Mouse (Mus musculus) kidney, postnatal 25 days (tissue): ENCODE measurements at regions not wholly inside any gene's neighbourhood (a gene's known extent, or its start where the extent isn't known, plus 50 kb on each side); places are given as distances from the start of the nearest gene placed in this dataset.
"Not testable (repeated sequence)": the region's sequence is repeated elsewhere in the genome, so short reads cannot be mapped to it uniquely, and the experiment has no call there.

Experiments
- DNase-seq, 2 experiments: peaks; one replicate each; pipeline ENCODE4 v3.0.0; 2021; ENCODE audit warnings: mixed read lengths in 2 of 2

DNA sequence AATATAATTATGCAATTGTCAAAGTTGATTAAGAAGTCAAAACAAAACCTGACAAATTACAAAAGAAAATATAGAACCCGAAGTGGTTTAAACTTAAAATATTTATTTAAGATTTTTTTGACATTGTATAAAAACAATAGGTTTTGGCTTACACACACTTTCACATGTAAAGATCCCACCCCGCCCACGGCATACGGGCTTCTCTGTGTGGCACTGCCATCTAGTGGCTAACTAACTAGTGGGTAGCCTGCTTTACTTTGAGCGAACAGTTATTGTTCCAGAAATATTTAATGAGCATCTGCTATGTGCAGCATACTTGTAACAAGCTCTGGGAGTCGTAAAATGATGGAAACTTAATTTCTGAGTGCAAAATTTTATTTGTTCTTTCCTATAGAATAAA lies 716.3 kb upstream of the Intu start:
- DNase-seq = peak; percentile 58 to 70

DNA sequence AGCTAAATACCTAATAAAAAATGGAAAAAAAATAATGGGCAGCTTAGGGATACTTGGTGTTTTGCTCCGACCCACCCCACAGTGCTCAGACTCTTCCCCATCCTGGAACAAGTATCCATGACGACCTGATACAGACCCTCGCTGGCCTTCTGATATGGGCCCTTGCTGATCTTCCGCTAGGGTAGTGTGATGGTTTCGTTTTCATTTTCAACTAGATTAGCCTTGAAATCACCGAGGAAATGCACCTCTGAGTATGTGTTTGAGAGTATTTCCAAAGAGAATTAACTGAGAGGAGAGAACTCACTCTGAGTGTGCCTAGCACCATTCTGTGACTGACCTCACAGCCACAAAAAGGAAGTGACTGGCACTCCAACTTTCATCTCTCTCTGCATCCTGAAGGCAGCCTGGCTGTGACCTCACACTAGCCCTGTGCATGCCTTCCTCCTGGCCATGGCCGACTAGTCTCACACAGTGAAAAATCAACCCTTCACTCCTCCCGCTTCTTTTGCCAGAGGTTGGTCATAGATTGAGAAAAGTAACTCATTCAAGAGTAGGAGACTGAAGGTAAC lies 700.5 kb upstream of the Intu start:
- DNase-seq = no peak

DNA sequence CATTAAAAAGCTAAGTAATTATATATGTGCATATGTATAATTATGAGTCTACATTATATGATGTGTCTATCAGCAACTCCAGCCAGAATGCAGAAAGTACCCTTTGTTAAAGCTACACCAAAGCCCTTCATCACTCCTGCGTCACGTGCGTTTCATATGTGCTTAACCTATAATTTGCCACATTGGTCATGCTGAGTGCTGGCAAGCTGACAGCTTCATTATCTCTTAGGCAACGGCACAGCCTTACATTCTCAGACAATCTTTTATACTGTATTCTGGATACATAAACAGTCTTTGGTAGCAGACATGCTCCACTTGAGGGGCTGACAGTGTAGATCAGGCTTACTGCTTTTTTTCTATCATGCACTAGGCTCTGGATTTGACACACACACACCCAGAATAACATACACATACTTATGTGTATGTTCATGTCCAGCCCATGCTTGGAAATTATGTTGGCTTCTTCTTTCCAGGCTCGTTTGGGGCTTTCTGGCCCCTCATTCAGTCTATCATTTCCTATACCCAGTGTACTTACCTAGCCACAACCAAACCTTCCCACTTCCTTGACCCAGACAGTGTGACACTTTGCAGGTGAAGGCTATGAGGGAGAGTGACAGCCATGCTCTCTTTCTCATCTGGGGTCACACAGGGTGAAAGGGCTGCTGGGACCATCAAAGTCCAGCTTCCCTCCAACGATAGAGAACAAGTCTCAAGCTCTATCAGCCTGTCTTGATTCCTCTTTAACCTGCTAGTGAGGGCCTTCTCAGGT lies 692.5 kb upstream of the Intu start:
- DNase-seq = no peak

DNA sequence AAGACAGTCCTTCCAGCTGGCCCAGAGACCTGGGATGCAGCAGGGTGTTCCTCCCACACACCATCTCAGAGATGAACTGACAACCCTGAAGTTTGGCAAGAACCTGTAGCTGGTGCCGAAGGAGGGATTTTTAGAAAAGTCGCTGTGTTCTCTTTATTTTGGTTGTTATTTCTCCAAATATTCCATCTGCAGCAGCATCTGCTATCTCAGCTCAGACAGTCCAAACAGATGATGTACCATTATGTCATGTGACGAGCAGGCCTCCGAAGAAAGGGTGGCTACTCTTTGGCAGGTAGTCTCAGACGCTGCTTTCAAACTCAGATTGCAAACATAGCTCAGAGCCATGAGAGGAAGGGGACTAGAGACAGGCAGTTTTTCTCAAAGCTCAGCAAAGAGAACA lies 690.1 kb upstream of the Intu start:
- DNase-seq = no peak

DNA sequence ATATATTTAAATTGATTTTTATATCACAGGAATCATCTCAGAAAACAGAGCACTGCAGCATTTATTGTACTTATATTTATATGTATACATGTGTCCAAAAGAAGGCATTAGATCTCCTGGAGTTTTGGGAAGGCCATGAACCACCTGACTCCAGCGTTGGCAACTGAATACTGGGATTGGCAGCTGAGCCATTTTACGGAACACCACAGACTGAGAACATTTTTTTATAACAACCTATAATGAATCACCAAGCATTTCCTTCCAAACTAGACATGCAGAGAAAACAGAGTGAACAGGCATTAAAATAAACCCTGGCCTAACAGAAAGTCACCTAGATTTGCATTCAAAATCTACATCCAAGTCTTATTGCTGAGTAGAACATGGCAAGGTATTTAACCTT lies 686.0 kb upstream of the Intu start:
- no peak for DNase-seq

DNA sequence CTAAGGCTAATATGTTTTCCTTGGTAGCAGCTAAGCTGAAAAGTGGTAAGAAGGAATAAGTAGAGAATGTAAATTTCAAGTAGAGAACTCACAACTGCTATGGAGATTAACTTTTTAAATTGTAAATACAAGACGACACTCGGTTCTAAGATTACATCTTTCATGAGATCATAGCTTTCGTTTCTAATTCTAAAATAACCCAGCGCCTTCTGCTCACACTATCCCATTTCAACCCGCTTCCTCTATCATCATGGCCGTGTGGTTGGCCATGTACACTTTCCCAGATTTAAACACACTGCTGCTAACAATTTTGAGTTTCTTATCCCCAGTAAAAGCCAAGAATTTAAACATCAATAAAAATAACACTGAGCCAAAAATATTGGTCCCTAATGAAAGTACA lies 682.3 kb upstream of the Intu start:
- no peak for DNase-seq

DNA sequence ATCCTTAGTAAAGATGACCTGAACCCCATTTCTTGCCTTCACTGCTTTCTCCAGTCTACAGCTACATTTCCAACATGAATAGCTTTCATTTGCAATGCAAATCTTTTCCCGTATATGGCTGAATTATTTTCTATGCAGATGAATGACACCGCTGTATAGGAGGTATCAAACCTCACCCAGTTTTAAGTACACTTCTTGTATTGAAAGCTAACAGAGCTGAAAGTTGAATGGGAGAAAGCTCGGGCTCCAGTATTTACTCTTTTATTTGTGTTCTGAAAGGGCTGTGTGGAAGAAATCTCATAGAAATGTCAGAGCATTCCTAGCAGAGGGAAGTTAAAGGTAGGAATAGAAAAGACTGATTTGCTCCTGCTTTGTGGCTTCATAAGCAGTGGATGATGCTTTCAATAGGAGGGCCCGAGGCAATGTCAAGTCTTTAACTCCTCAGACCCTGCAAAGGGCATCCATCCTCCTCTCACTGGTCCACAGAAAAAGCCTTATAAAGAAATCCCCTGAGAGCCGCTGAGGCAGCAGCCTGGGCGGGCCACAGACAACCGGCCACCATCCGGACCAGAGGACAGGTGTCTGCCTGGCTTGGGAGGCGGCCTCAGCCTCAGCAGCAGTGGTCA lies 673.8 kb upstream of the Intu start:
- no peak for DNase-seq

DNA sequence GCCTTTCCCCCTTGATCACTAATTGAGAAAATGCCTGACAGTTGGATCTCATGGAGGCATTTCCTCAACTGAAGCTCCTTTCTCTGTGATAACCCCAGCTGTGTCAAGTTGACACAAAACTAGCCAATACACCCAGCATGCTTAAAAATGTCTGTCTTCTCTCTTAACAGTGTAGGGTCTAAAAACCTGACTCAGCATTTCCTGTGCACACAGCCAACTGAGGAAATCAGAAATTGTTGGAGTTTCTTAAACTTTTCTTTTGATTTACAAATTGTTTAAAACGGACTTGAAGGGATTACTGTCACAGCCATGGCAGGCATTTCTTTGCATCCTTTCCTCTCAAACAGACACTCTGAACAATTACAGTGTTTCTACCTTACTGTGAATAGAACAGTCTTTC lies 655.0 kb upstream of the Intu start:
- not testable (repeated sequence) for DNase-seq

DNA sequence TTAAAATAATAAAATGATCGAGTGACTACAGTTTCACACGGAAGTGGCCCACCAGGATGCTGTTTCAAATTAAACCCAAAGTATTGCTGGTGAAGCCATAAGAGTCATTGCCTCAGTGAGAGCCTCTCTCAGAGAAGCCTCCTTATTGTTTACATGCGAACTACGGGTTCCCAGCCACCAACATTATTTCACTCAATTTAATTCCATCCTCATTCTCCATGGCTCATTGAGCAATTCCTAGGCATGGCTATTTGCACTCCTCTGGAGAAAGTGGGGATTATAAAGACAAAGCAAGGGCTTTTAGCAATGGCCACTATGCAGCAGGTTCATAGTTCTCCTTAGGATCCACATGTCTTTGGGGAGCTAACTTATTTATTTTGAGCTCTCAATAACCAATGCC lies 646.7 kb upstream of the Intu start:
- DNase-seq = no peak

DNA sequence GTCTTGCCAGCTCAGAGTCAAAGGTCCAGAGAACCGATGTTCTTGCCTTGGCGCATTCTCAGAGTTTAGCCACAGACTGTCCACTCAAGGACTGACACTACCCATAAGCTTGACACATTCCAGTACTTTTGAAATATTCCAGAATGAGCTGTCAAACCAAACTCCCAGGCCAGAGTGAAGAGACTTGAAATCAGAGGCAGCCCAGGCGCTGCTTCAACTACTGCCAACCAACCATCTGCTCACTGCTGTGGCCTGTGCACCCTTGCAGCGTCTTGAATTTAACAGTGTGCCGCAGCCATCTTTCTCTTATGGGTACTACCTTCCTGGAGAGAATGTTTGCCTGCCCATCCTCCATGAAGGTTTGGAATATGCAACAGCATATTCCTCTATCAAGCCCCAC lies 642.7 kb upstream of the Intu start:
- DNase-seq = no peak

DNA sequence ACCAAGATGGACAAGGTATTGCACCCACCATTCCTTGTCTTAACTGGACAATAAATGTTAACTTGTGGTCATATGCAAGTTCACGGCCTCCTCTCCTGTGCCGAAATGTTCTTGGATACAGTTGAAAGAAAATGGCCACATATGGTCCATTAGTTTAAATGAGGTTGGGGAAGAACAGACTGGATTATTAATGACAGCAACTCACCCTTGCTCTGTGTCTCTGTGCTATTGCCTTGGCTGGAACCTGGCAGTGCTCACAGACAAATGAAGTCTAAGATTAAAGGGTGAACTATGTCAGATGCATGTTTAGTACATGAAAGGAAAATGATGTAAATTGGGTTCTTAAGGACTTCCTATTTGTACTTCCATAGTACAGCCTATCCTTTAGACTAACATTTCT lies 641.9 kb upstream of the Intu start:
- no peak for DNase-seq

DNA sequence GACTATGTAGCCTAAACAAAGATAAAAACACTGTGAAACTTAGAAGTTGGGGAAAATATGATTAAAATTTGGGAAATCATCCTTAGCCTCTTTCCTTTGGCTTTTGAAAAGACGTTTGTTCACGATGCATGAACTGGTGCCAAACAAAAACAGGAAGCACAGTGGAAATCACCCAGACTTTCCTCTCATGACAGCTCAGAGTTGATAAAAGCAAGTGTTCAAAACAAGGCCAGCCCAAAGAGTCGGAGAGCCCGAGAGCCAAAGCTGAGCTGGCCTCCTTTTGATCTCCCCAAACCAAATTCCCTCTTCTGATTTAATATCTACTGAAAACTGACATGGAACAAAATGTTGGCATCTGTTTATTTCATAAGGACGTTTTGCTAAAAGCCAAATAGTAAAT lies 632.1 kb upstream of the Intu start:
- peak in 1 of 2 experiments; percentile 11 for DNase-seq

DNA sequence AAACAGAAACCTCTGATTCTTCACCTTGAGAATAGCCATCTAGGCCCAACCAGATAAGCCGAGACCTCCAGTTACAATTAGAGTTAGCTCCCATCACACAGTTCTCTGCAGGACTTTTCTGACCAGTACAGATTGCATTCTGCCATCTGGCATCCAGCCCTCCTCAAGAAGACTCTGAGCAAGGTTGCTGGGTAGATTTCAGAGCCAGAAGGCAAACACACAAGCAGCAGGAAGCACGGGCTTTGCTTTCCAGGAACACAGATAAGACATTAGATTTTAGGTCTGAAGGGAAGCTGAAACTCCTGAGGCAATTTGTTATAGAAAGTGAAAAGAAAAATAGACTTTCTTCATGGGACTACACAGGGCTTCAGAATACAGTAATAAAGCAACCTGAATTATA lies 630.9 kb upstream of the Intu start:
- DNase-seq = peak in 1 of 2 experiments; percentile 3

DNA sequence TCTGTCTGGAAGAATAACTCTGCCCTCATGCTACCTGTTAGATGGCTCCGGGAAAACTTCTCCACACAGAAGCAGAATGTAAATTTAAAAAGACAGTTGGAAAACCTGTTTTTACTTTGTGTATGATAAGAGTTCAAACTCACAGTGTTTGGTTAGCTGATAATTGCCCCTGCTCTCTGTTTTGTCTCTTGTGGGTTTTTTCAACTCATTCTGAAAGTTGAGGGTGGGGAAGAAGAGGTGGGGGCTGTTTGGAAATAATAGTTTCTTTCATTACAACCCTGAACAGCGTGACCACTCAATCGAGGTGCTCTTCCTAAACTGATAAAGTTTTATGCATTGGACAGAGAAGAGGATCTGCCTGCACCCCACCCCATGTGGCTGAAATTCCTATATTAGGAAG lies 626.7 kb upstream of the Intu start:
- no peak for DNase-seq

DNA sequence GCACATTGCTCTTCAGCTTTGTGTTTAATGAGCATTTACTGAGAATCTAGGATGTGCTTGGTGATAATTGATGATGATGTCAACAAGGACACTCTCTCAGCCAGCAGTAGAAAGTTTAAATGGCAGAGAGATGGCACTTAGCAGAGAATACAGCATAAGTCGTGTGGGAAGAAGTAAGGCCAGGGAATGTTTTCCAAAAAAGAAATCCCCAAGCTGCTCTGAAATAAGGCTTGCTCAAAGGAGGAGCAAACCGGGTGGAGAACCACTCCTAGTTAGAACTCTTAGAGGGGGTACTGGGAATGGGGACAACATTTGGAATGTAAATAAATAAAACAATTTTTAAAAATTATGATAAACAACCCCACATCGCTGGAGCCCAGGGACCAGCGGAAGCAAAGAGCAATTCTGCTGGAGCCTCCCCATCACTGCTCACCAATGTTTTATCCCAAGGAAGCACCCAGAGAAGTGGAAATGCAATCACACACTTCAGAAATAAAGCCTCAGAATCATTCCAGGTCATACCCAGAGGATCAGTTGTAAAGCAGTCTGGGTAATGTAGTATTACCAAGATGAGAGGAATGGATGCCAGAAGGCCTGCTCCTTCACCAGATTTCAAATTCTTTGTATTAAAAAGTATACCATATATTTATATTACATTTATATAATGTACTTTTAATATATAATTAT lies 622.3 kb upstream of the Intu start:
- DNase-seq = no peak

DNA sequence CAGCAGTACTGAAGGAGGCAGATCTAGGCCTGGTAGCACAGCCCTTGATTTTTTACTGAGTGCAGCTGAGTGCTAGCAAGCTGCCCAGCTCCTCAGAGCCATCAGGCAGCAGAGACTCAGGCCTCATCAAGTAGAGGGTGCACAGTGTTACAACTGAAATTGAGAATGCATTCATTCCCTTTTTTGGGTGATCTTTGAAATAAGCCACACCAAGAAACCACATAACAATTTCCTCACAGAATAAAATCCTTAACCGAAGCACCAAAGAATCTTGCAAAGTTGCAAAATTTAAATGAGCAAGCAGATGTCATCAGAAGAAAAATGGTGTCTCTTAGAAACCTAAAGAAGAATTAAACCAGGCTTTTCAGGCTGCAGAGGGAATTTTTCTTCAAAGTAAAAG lies 621.4 kb upstream of the Intu start:
- no peak for DNase-seq

DNA sequence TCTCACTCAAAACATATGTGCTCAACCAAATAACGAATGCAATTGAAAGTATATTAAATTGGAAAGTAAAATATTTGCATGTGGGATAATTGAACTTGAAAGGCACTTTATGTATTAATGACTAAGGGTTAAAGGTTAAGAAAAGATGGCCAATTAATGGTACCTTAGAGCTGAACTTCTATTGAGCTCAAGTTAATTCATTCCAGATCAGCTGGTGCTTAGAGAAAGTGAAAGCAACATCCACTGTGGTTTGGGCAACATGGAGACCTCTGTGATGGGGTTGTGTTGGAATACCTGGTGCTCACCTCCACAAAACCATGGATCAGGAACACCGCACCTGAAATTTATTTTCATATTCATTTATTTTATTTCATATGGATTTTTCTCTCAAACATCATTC lies 612.5 kb upstream of the Intu start:
- no peak for DNase-seq

DNA sequence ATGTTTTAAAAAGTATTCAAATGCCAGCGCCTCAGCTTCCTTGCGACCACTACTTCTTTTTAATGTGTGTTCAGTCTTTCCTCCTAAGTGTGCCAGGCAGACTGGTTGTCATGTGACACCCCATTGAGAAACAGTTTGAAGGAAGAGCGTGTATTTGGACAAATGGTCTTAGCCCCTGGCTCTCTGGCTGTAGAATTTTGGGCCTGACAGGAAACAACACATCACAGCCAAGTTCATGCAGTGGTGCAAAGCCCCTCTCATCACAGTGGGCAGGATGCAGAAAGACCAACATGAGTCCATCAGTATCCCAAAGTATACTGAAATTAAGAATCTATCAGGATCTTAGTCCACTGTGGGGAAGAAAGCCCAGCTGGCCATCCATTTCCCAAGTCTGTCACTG lies 605.6 kb upstream of the Intu start:
- no peak for DNase-seq

DNA sequence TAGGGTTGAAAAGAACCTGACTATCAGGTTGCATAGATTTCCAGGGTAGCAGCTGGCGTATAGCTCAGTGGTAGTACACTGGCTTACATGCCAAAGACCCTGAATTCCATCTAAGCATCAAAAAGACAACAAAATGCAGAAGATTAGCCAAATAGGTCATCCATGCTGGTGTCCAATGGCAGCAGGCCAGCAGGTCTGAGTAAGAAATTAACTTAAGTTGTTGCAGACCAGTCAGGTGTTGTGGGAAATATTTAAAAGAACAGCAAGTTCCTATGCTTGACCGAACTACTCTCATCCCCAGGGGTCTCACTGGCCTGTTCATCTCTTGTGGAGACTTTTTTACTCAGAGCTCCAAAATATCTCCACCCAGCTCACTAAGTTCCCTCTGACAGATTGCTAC lies 602.7 kb upstream of the Intu start:
- DNase-seq = peak; percentile 79 to 91

DNA sequence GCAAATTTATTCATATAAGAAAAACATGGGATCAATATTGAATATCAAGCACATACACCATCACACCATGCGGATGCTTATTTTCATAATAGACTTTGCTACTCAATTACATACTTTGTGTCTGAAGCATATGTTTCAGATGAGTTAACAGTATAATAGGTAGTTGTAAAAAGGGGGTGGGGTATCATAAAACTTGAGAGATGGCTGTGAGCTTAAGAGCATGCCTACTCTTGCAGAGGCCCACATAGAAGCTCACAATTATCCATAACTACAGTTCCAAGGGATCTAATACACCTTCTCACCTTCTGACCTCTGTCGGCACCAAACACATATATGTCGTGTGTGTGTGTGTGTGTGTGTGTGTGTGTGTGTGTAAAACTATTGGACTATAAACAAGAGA lies 597.7 kb upstream of the Intu start:
- DNase-seq = no peak

DNA sequence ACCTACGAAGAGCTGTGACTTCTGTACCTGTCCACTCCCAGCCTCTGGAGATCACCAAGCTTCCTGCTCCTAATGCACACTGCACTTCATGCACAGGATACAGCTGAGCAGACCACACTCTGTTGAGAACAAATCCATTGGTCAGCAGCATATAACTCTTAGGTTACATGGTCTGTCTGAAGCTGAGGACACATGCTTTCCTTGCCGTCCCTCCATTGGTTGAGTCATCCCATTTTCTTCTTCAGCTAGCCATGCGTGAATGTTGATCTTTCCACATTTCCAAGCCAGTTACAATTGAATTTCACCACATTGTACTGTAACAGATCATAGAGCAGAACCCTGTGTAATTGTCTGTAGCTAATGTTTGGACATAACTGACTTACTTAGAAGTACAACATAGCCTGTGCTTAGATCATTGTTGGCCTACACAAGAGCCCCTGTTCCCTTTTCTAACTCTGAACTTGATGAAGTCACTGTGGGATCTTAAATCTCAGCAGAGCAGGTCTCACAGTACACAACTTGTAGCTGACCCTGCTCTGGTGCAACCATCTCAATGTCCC lies 593.3 kb upstream of the Intu start:
- DNase-seq = no peak

DNA sequence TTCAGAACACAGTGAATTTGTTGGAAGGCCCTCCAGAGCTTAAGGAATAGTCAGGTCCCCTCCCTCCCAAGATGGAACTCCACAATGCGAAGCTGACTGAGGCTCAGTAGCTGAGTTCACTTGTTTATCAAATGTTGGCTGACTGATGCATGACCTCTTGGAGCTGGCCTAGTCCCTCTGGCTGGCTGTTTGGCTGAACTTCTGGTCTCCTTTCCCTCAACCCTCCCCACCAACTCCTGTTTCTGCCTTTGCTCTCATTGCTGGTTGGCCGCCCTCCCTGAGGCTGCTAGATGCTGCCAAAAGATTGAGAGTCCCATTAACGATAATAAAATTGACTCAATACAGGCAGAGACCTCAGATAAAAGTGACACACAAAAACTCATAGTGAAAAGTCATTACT lies 586.5 kb upstream of the Intu start:
- DNase-seq = peak; percentile 30 to 65

DNA sequence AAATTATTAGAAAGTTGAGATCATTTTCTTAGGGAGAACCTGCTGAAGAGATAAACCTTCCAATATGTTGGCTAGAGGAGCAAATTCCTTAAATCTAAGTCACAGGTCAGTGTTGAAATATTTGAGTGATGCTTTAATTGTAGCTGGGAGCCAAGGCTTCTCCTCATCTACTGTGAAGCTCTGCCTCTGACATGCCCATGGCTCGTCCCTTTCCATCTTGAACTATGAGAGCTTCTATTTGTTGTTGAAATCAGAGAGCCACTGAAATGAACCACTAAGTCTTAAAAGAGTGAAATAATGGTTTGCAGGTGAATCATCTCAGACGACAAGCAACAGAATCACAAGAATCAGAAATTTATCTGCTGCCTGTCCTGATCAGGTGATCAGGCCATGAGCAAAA lies 579.0 kb upstream of the Intu start:
- DNase-seq = no peak

DNA sequence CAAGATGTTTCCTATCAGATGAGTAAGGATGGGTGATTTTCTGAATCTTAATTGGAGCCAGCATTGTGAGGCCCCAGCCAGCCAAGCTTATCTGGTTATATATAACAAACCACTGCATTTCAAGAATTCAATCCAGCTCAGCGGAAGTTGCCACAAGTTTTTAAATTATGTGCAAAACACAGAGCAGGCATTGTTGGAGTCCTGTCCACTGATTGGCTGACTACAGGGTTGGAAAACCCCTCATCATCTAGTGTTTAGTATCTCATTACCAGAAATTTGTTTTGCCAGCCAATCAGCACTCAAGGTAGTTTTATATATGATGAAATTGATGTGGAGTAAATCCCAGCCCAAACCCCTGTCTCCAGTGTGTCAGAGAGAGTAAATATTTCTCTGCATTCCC lies 578.5 kb upstream of the Intu start:
- no peak for DNase-seq
